Mouse (Mus musculus) thymus, postnatal 14 days (tissue): ENCODE results near the gene Clic3.
A peak's percentile ranks its signal among the peaks of the same experiment; 100 is the strongest.
"Not testable (repeated sequence)": the region's sequence is repeated elsewhere in the genome, so short reads cannot be mapped to it uniquely, and the experiment has no call there.

Experiments
- DNase-seq: peaks from one replicate; pipeline ENCODE4 v3.0.0; 2021

The Clic3 gene

DNA sequence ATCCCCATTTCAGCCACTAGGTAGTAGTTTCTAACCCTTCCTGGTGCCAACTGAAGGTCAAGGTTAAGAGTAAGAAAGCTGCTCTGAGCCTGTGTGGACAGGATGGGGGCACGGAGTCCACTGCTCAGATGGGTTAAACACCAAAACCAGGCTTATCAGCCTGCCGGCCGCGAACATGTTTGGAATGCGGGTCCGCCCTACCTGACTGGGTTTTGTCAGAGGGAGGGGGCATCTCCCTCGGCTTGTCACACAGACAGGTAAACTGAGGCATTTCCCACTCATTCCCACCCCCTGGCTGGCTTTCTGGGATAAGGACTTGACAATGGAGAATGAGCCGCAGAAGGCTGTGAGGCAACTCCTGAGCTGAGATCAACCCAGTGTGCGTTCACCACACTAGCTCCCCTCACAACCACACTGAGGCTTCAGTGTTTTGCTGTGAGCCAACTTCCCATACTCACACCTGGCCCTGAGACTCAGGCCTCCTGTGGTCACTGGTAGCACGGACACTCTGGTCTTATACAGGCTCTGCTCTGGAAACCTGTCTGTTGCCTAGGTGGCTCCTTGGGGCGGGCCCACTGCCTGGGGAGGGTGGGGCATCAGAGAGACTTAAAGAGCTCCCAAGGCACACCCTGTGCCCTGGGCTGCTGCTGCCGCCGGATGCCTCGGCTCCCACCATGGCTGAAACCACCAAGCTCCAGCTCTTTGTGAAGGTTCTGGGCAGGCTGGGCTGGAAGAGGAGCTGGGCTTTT, at the start of gene Clic3:
Clic3 (plus strand) TSS at position 634 of the 749 bp plus-strand sequence.
- no peak for DNase-seq

DNA sequence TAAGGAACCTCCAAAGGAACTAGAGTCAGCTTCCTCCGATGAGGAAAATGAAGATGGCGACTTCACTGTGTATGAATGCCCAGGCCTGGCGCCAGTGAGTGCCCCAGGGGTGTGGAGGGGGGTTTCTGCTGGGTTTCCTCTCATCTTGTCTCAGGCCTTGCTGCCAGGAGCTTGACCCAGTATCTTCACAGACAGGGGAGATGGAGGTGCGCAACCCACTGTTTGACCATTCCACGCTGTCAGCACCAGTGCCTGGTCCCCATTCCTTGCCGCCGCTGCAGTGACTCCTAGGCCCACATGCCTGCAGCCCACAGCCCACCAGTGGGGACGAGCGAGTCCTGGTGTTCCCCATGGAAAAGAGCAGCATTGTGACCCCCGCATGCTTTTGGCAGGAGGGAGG, 47.7 kb upstream of the Clic3 start:
- no peak for DNase-seq

DNA sequence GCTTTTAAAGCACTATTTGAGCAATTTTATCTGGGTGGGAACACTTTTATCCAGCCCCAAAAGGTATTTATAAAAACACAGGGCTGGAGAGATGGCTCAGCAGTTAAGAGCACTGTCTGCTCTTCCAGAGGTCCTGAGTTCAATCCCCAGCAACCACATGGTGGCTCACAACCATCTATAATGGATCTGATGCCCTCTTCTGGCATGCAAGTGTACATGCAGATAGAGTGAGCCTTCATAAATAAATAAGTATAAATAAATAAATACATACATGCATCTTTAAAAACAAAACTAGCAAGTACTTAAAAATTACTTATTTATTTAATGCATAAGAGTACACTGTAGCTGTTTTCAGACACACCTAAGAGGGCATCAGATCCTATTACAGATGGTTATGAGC, 43.2 kb upstream of the Clic3 start:
- not testable (repeated sequence) for DNase-seq

DNA sequence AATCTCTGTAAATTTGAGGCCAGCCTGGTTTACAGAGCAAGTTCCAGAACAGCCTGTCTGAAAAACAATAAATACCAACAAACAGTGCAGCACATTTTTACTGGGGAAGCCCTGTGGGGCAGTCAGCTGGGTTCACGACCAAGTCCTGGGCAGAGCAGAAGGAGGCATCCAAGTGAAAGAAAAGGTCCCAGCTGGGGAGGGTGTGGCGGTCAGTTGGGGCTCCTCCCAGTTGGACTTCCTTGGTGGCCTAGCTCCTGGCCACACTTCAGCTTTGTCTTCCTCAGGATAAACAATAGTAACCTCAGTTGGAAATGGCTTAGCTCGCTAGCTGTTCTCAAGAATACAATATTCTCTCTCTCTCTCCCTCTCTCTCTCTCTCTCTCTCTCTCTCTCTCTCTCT, 39.2 kb upstream of the Clic3 start:
- DNase-seq, result no peak

DNA sequence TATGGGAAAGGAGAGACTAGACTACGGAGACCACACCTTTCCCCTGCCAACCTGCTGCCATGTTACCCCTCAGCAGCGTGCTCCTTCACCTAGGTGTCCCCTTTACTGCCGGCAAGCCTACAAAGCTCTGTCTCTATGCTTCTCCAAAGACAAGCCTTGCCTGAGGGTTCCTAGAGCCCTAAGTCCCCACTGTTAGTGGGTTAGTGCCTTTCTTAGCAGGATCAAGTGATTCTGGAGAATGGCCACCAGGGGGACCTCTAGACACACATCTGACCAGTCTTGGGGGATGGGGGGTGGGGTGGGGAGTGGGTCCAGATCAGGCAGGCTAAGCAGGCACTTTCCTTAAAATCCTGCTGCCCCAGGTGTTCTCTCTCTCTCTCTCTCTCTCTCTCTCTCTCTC, 34.7 kb upstream of the Clic3 start:
- peak; percentile 70 for DNase-seq

DNA sequence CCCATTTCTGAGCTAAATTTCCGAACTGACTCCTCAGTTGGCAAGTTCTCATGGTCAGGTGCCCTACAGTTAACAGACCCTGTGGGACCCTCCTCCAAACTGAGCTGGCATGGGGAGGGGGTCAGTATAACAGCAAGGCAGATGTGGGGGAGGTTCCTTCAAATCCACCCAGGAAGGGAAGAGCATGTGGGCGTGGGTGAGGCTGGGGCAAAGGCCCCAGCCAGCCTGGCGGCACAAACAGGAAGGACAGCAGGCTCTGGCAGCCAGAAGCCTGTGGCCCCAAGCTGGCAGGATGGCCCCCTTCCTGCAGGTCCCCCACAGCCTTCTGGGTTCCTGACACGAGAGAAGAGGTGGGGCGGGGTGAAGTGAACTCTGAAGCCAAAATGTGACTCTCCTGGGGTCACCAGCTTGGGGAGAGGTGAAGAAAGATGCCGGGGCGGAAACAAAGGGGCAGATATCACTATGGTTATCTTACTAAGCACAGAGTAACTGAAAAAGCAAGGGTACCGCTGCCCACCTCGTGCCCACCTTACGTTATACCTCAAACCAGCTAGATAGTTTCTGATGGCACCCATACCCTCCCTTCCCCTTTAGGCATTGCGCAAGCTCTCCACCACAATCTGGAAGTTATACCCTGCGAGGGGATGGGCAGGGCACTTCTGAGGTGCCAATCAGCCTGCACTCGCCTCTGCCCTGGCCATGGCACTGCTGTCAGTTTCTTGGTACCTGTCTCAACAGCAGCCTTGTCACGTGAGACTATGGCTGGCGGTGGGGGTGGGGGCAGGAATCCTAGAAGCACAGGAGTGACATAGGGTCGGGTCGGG, 33.8 kb upstream of the Clic3 start, which contains the start of gene Fut7:
Fut7 (plus strand) TSS at position 681 of the 824 bp plus-strand sequence.
- peak; percentile 57 for DNase-seq

DNA sequence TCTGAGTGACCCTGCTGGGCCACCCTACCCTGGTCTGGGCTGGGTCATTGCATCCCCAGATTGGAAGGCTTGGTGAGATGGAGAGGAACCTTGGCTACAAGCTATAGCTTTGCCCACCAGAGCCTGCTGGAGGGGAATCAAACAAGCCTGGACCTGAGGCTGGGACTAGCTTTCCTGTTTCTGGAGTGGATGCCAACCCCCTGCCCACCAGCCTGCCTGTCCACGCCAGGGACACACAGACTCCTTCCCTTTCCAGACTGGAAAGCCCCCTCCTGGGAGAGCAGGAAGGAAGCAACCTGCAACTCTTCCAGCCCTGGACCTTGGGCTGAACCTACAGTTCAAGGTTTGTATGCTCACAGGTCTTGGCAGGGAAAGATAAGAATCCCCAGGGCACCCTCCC, 33.0 kb upstream of the Clic3 start:
- no peak for DNase-seq

DNA sequence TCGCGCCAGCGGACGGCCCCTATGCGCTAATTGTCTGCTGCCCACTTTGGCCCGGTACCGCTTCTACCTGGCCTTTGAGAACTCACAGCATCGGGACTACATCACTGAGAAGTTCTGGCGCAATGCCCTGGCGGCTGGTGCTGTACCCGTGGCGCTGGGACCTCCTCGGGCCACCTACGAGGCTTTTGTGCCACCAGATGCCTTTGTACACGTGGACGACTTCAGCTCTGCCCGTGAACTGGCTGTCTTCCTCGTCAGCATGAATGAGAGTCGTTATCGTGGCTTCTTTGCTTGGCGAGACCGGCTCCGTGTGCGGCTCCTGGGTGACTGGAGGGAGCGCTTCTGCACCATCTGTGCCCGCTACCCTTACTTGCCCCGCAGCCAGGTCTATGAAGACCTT, 31.2 kb upstream of the Clic3 start:
- no peak for DNase-seq

DNA sequence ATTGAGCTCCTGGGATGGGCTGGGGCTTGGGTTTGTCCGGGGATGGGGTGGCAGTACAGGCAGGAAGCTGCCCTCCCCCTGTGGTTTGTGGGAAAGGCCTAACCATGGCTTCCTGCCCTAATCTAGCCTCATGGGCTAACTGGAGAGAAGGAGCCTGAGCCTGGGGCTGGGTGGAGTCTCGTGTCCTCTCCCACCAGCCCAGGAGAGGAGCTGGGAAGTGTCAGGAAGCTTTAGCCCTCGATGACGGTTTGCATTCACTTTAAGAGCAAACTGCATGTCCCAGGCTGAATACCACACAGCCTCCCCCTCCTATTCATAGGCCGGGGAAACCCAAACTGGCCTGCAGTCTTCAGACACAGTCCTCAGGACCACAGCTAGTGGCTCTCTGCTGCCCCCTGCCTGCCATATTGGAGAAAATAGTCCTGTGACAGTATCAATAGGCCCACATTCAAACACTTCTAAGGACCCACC, 29.9 kb upstream of the Clic3 start:
- DNase-seq, result peak; percentile 70

DNA sequence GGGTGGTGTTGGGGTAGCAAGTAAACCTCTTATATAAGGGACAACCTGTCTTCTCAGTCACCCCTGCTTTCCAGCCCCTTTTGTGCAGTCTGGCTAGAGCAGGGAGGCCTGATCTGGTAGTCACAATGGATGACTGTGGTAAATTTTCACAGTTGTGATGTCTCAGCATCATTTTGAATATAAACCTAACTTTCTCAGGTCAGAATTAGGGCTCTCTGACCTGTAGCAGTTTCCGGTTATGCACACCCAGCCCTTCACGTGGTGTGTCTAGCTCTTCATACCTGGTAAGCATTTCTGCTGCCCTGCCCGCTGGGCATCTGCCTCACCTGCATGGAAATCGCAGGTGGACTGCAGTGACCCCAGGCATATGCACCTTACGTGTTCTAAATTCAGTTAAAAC, 29.4 kb upstream of the Clic3 start:
- DNase-seq, result no peak

DNA sequence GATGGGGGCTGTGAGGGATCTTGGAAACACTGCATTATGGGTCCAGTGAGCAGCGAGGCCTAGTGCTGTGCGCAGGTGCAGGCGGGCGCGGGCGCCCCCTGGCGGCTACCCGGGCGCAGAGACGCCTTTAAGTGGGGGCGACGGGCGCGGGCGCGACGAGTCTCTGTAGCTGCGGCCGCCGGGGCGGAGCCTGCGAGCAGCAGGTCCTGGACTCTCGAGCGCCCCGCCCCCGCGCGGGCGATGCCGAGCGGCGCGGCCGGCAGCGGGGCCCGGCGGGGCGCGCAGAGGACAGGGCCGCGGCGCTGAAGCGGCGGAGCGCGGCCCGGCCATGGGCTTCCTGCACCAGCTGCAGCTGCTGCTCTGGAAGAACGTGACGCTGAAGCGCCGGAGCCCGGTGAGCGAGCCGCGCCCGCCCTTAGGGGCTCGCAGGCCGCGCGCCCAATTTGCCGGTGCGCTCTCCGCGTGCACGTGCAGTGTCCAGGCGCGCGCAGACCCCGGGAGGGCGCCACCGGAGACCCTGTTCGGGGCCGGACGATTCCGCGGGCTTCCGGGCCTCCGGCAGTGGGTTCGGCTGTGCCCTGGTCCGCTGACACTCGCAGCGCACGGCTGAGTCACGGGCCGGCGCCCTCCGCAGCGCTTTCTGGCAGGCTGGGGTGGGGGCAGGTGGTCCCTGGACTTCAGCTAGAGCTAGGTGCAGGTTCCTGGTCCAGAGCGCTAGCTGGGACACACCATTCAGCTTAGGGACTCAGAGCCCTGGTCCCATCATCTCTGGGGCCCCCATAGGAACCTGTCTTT, 28.0 kb upstream of the Clic3 start, which contains the start of gene Abca2:
Abca2 (plus strand) TSS at position 262 of the 795 bp plus-strand sequence.
- DNase-seq, result peak; percentile 97

DNA sequence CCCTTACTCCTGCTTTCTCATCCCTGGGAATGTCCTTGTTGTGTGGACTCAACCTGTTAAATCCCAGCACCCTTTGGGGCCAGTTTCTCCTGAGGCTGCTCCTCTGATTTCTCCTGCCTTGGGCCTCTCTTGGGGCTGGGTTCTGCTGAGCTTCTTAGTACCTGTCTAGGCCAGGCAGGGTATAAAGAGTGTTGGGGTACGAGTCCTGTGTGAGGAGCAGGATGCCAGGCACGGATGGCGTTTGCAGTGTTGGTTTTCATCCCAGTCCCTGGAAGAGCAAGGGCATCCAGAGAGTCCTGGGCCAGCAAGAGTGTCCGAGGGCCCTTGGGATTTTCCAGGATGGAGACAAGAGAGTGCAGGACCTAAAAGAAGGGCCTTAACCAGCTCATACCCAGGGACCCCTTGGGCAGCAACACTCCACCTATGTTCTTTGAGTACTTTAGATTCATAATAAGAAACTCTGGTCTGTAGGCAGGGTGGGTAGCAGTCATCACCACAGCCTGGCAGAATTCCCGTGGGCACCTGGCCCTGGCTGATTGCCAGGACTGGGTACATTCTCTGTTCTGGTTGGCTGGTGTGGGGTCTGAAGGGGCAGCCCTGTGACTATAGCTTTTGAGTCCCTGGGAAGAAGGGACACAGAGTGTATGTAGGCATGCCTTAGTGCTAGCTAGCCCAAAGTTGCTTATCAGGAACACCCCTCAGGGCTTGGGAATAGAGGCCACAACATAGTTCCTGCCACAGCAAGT, 27.0 kb upstream of the Clic3 start:
- no peak for DNase-seq

DNA sequence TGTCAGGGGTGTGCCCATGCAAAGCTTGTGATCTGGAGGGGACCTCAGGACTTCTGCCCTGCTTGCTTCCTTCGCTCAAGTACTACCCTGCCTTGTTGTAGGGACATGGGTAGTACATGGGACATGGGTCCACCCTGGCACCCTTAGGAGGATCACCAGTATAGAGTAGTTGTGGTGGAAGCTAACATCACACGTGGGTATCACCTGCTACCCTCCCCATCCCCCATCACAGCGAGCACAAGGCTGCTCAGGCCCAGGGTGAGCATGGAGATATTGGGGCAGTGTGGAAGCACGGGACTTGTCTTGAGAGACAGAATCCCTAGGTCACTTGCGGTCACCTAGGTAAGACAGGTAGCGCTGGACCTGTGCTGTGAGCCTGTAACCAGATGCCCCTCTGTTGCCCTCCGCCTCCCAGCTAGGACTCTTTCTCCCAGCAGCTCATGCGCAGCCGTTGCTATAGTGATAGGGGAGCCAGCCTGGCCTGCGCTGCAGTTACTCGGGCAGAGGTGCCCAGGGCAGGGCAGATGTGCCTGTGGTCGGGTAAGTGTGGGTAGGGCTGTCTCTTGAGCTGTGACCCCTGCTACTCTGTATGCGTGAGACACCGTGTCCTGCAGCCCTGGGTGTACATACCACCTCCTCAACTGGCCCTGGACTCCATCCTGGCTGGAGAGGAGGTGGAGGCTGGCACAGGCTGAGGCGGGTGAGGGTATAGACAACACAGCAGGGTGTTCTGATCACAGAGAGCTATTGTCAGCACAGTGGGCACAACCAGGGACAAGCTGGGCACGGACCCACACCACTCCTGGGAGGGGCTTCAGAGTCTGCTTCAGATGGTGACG, 26.0 kb upstream of the Clic3 start:
- DNase-seq, result no peak

DNA sequence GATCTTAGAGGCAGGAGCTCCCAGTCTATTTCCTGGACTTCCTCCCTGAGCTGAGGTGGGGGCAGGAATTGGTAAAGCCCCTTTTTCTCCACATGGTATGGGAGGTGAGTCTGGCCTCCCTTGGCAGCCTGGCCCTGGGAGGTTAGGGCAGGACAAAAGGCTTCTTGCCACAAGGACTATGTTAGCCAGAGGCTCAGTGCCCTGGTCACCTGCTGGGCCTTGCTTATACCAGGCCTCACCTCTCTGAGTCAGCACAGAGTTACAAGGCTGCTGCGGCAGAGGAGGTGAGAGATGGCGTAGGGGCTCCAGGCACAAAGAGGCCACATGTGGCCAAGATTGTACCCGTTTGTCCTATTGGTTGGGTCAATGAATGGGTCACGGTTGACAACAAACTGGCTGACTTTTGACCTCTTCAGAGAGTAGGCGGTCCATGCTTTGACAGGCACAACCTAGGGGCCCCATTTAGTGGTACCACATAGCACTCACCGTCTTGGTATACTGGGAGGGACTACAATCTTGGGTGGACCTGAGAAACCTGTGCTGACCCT, 25.3 kb upstream of the Clic3 start:
- no peak for DNase-seq

DNA sequence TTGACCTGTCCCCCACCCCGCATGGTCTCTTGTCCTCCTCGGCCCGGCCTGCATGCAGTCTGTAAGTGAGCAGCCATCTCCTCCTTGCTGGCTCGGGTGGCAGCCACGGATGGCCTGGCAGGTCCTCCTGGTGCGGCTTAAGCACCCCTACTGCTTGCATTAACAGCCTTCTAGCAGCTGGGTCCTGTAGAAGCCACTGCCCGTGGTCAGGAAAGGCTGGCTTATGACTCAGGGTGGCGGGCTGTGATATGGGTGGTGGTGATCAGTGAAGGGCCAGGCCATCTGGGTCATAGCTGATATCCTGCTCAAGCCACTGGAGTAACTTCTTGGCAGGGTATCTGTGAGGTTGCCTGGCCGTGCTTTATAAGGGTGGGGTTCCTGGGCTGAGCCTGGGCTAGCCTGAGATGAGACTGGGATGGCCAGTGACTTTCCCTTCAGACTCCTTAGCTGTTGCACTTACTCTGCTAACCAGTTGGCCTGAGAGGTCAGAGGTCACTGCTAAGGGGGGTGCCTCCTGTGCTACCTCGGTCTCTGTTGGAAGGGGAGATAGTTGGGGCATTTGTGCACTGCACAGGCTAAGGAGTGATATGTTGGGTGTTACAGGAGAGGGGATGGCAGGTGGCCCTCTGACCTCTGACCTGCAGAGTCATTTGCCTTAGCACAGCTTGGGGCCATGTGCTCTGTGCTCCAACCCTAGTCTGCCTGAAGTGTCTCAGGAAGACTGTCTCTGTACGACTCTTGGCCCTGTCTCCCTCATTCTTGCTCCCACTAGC, 24.1 kb upstream of the Clic3 start:
- DNase-seq, result no peak

DNA sequence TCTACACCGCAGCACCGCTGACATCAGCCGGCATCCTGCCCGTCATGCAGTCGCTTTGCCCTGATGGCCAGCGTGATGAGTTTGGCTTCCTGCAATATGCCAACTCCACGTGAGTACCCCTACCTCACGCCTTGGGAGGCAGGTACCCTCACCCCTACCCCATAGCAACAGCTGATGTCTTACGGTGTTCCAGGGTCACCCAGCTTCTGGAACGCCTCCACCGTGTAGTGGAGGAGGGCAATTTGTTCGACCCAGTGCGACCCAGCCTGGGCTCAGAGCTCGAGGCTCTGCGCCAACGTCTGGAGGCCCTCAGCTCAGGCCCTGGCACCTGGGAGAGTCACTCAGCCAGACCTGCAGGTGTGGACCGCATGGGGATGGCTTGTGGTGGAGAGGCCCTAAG, 23.5 kb upstream of the Clic3 start:
- no peak for DNase-seq

DNA sequence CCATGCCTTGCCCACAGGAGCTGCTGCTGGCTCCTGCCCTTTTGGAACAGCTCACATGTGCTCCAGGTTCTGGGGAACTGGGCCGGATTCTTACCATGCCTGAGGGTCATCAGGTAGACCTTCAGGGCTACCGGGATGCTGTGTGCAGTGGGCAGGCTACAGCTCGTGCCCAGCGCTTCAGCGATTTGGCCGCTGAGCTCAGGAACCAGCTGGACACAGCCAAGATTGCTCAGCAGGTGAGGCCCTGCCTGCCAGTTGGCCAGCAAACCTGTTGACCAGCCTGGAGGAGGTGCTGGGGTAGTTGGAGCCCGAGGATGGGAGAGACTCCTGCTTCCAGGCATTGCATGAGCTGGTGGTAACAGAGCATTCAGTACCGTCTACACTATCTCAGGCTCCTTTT, 22.3 kb upstream of the Clic3 start:
- no peak for DNase-seq

DNA sequence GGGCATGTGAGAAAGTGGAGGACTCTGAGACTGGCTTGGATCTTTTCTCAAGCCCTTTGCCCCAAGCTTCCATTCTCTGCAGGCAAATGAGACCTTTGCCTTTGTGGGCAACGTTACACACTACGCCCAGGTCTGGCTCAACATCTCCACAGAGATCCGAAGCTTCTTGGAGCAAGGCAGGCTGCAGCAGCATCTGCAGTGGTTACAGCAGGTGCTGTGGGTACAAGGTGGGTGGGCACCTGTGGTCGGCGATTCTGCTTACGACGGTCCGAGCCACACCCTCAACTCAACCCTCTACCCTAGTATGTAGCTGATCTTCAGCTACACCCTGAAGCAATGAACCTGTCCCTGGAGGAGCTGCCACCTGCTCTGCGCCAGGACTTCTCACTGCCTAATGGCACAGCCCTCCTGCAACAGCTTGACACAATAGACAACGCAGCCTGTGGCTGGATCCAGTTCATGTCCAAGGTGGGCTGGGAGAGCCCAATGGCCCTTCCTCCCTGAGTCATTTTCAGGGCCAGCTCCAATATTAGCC, 20.3 kb upstream of the Clic3 start:
- no peak for DNase-seq

DNA sequence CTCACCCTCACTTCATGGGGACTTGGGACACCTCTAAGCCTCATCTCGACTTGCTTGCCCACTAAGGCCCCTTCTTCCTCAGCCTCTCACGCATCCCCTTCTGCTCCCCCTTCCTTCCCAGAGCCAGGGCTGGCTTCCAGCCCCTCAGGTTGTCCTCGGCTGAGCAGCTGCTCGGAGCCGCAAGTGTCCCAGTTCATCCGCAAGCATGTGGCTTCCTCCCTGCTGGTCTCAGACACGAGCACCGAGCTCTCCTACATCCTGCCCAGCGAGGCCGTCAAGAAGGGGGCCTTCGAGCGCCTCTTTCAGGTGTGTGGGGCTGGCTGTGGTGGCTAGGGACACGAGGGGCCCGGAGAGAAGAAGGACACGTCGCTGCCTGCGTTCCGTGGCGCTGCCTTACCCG, 15.6 kb upstream of the Clic3 start:
- no peak for DNase-seq

DNA sequence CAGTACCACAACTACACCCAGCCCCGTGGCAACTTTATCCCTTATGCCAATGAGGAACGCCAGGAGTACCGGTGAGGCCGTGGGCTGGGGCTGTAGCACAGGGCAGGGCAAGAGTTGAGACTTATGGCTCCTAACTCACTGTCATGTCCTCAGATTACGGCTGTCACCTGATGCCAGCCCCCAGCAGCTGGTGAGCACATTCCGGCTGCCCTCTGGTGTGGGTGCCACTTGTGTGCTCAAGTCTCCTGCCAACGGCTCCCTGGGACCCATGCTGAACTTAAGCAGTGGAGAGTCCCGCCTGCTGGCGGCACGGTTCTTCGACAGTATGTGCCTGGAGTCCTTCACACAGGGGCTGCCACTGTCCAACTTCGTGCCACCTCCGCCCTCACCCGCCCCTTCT, 14.0 kb upstream of the Clic3 start:
- no peak for DNase-seq
